Mouse (Mus musculus) splenic B cell, adult 2 months (primary cell): ENCODE results near the gene Ubxn2a.

Source experiments
- DNase-seq: peaks from one replicate; pipeline ENCODE4 v3.0.0-alpha.2; 2011; ENCODE audit warnings: low read depth, low spot score
- H3K27me3 ChIP-seq: 2 replicates; pipeline ENCODE4 v1.6.1; 2012; ENCODE audit warnings: mild to moderate bottlenecking, low read length, moderate library complexity, mixed read lengths; ENCODE audit not compliant: control insufficient read depth, poor library complexity, insufficient read depth, severe bottlenecking
- H3K36me3 ChIP-seq: 2 replicates; pipeline ENCODE4 v1.6.1; 2012; ENCODE audit warnings: mild to moderate bottlenecking, low read length, moderate library complexity, mixed read lengths; ENCODE audit not compliant: control insufficient read depth, poor library complexity, insufficient read depth, severe bottlenecking

Gene Ubxn2a

DNA sequence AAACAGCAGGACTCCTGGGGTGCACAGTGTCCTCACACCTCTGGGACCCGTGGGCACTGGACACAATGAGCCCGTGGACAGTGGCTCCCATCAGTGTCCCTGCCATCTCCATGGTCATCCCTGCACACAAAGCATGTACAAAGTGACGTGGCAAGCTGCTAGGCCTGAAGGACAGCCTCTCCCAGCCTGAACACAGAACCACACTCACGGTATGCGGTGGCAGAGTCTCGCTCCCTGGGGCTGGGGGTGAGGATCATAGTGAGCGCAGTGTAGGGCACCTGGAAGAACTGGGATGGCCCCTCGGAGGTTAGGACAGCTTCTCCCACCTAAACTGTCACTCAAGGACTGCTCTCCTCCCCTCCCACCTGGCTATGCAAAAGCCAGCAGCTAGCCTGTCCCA, 38.6 kb downstream of the Ubxn2a start:
- no peaks in the 10 kb centered on the region for H3K27me3 ChIP-seq
- no peak for DNase-seq
- no peaks in the 10 kb centered on the region for H3K36me3 ChIP-seq

DNA sequence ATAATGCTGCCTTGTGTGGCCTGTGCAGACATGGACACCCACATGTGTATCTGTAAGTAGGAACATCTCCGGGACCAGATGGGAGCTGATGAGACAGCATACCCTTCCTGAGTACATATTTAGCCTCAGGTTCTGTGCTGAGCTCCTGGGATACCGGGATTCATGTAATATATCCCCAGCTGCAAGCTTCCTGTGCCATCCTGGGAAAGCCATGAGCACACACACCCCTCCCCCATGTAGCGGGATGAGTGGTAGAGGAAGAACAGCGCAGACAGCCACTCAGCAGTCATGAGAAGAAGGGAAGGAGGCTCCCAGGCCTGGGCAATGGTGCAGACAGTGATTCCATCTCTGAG, 43.2 kb downstream of the Ubxn2a start:
- Histone ChIP-seq H3K36me3 (no peaks in the 10 kb centered on the region), H3K27me3 (no peaks in the 10 kb centered on the region)
- DNase-seq = no peak

DNA sequence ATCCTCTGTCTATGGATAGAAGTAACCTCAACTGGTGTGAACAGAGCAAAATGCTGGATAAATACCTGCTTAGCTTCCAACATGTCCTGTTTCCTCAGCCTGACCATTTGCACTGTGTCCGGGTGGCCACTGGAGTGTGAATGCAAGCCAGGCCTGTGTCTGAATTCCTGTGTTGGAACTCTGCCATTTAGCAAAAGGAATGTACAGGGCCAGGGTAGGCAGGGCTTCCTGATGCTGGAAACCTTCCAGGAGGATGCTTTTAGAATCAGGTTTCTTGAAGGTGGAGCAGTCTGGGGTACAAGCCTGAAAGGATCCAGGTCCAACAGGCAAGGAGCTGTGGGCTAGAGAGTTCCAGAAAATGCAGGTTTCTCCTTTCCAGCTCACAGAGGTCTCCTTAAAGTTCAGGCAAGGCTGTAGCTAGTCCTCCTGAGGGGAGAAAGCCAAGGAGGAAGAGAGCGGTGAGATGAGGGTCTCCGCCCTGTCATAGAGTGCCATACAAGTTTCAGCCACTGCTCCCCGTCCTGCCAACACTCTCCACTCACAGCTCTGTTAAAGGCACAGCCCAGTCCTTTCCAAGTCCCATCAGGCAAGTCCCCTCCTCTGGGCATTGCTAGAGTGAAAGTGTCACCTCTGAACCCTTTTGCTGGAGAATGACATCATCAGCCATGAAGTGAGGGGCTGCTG, 43.7 kb downstream of the Ubxn2a start:
- H3K36me3 ChIP-seq = no peaks in the 10 kb centered on the region

DNA sequence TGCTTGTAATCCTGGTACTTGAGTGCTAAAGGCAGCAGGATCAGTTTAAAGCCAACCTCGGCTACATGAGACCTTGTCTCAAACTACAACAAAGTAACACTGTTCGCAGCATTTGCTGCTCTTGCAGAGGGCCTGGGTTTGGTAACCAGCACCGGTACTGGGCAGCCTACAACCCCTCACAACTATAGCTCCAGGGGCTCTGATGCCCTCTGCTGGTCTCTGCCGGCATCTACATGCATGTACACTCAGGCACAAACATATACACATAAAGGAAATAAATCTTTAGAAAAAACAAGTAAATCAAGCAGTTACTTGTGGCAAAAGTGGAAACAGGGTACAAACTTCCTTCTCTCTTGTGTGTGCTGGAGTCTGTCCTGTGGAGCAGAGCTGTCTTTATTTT, 44.8 kb downstream of the Ubxn2a start:
- H3K36me3 ChIP-seq = no peaks in the 10 kb centered on the region
- H3K27me3 ChIP-seq = no peaks in the 10 kb centered on the region
- DNase-seq = peak; percentile 21

More for the DNA sequence above, 43.7 kb downstream of the Ubxn2a start:
- DNase-seq = no peak
- no peaks in the 10 kb centered on the region for H3K27me3 ChIP-seq

DNA sequence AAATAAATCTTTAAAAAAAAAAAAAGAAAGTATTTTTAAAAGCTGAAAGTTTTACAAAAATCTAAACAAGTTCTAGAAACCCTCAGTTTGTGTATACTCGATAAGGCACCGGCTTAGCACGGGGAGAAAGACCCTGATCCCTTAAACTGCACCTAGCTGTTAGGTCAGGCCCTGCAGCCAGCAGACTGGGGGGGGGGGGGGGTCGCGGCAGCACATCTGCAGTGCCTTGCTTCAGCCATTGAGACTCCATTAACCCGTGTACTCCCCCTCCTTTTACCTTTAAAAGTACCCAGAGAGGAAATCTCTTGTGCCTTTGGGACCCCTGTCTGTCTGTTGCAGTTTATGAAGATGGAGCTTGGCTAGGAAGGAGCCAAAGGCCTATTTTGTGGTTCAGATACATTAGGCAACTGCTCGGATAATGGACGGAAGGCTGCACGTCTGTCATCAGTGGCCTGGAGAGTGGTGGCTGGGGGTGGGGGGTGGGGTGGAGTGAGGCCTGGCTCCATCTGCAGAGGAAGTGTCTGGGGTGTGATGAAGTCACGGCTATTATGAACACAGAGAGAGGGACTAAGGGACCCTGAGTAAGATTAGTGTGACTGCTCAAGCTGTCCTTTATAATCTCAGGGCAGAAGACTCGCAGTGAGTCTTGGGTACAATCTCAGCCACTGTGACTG, 48.1 kb downstream of the Ubxn2a start:
- DNase-seq = no peak
- Histone ChIP-seq H3K36me3 (no peaks in the 10 kb centered on the region), H3K27me3 (no peaks in the 10 kb centered on the region)

DNA sequence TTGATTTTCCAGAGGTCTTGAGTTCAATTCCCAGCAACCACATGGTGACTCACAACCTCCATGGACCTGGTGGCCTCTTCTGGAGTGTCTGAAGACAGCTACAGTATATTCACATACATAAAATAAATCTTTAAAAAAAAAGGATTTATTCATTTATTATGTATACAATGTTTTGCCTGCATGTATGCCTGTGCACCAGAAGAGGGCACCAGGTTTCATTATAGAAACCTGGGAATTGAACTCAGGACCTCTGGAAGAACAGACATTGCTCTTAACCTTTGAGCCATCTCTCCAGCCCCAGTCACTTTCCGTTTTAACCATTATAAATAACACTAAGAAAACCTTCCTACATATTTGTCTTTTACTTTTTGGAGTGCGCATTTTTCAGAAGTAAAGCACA, 50.7 kb downstream of the Ubxn2a start:
- DNase-seq = no peak
- H3K27me3 ChIP-seq = no peaks in the 10 kb centered on the region
- no peaks in the 10 kb centered on the region for H3K36me3 ChIP-seq

DNA sequence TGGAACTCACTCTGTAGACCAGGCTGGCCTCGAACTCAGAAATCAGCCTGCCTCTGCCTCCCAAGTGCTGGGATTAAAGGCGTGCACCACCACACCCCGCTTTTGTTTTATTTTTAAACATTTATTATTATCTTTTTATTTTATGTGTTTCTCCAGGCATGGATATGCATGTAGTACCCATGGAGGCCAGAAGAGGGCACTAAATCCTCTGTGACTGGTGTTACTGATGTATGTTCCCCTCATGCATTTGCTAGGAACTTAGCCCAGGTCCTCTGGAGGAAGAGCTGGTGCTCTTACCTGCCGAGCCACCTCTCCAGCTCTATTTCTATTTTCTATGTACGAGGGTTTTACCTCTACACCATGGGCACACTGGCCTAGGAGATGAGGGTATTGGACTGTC, 51.3 kb downstream of the Ubxn2a start:
- peak; percentile 63 for DNase-seq
- no peaks in the 10 kb centered on the region for H3K36me3 ChIP-seq
- H3K27me3 ChIP-seq = no peaks in the 10 kb centered on the region

DNA sequence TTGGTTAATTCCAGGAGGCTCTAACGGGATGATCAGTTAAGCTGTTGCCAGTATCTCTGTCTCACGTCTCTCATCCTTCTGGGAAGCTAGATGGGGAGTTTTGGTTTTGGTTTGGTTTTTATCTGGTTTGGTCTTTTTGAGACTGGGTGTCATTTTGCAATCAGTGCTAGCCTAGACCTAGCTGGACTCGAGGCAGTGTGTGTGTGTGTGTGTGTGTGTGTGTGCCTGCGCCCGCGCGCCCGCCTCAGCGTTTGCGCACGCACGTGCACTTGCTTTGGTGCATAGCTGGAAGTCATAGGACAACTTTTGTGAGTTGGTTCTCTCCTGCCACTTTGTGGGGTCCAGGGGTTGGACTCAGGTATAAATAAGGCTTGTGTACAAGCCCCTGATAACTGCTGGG, 63.8 kb downstream of the Ubxn2a start:
- peak; percentile 66 for DNase-seq
- peaks cover 4% of the 10 kb centered on the region for H3K27me3 ChIP-seq
- no peaks in the 10 kb centered on the region for H3K36me3 ChIP-seq

DNA sequence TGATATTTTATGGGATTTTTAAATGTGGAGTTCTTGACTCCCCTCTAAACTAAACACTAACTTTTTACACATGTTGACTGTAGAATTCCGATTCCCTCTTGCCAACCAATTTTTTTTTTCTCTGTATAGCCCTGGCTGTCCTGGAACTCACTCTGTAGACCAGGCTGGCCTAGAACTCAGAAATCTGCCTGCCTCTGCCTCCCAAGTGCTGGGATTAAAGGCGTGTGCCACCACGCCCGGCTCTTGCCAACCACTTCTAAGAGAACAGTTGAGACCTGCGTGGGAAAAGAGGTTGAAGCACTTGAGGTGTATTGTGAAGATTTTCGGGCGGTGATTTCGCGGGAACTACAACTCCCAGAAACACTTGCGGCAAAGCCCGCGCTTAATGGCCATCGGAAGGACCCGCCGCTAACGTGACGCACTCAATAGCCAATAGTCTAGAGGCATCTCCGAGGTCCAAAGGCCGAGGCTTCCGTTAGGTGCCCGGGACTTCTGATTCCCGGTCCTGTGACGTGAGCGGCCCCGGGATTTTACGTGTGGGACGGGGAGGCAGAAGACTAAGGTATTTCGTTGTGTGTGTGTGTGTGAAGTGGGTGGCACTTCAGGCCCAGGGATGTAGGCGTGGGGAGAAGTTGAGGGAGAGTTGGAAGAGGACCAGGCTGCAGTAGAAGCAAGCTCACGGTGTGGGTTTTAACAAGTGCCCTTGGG, 64.5 kb downstream of the Ubxn2a start, which contains the start of gene Wdcp:
Gene Wdcp, plus strand, starts transcription at position 414 of the 708 bp plus-strand sequence.
- DNase-seq = peak; percentile 88
- H3K36me3 ChIP-seq = no peaks in the 10 kb centered on the region
- H3K27me3 ChIP-seq = peaks cover 4% of the 10 kb centered on the region

DNA sequence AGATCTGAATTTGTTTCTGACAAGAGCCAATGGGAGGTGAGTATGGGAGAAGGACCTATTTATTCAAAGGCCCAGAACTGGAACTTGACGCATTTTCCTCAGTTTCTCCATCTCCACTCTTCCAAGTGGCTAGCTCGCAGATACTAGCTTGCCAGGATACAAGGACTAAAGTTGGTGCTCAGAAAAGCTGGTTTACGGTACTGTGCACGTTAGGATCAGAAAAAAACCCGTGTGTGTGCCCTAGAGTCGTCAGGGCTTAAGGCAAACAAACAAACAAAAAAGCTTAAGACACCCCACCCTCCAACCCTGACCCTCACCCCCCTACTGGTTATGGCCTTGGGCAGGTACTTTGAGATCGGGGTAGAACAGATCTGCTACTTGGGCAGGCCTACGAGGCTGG, 65.0 kb downstream of the Ubxn2a start:
- DNase-seq = no peak
- Histone ChIP-seq H3K27me3 (peaks cover 4% of the 10 kb centered on the region), H3K36me3 (no peaks in the 10 kb centered on the region)

DNA sequence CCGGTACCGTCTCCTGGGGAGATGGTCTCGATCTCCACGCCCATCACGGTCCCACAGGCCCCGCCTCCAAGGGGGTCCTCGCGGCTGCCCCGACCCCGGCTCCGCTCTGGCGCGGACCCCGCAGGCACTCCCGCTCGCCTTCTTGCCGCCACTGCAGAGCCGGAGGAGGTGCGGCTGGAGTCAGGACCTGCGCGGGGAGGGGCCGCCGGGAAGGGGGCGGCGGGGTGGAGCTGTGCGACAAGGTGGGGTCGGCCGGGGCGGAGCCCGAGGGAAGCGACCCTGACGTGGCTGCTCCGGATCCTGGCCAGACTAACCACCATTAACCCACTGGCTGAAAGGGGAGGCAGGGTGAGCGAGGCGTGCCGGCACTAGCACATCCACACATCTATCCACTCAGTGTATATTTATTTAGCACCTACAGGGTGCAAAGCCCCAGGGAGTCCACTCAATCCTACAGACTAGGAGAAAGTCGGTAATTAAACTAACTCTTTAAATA, 66.1 kb downstream of the Ubxn2a start, which contains the start of gene Fkbp1b:
Gene Fkbp1b, minus strand, starts transcription at position 200 of the 496 bp plus-strand sequence.
- peak; percentile 33 for DNase-seq
- H3K36me3 ChIP-seq = no peaks in the 10 kb centered on the region
- peaks cover 4% of the 10 kb centered on the region for H3K27me3 ChIP-seq

DNA sequence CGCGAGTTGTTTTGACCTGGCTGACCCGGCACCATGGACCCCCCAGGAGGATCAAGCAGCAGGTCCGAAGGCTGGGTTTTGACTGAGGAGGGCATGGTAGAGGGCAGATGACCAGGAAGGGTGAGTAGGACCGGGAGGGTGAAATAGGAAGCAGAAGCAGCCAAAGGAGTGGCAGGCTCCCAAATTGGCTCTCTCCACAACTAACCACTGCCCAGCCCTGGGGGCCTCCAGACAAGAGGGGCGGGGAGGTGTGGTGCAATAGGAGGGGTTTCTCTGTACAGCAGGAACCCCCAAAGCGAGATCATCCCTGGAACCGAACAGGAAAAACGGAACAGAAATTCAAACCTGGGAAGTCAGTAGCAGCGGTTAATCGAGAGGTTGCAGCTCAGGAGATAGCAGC, 66.8 kb downstream of the Ubxn2a start:
- DNase-seq = peak; percentile 3
- no peaks in the 10 kb centered on the region for H3K36me3 ChIP-seq
- H3K27me3 ChIP-seq = peaks cover 4% of the 10 kb centered on the region

DNA sequence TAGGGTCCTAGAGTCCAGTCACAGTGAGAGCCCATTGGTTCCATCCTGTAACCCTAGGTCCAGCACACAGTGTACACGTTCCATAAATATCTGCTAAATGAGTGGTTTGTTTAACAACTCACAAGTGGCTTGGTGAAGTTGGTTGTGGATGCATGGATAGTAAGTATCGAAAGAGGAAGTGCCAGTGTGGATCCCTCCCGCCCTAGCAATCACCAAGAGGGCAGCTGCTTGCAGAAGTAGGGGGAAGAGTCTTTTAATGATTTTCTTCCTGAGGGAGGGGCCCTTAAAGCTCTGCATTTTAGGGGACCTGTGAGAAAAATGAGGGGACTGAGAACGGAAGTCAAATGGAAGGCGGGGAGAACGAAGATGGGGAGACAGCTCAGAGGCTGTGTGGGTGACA, 67.5 kb downstream of the Ubxn2a start:
- peak; percentile 29 for DNase-seq
- no peaks in the 10 kb centered on the region for H3K36me3 ChIP-seq

DNA sequence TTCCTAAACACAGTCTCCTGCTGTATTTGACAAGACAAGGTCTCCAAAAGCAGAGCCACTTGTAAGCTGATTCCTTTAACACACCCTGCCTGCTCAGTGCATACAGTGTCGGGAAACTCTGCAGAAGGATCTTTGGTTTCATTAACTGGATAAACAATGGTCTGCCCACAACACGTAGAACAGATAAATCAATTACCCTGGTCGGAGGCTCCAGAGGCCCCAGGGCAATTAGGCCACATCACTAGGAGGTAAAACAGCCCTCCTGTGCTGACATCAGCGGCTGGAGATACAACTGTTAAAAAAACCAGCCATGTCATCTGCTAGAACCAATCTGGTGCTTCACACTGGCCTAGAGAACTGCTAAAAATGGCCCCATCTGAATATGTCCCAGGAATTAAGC, 70.5 kb downstream of the Ubxn2a start:
- Histone ChIP-seq H3K36me3 (no peaks in the 10 kb centered on the region), H3K27me3 (peaks cover 4% of the 10 kb centered on the region)
- no peak for DNase-seq

More for the DNA sequence above, 67.5 kb downstream of the Ubxn2a start:
- H3K27me3 ChIP-seq = peaks cover 4% of the 10 kb centered on the region
